Mouse (Mus musculus): ENCODE measurements around the gene Lce3f.

DNA sequence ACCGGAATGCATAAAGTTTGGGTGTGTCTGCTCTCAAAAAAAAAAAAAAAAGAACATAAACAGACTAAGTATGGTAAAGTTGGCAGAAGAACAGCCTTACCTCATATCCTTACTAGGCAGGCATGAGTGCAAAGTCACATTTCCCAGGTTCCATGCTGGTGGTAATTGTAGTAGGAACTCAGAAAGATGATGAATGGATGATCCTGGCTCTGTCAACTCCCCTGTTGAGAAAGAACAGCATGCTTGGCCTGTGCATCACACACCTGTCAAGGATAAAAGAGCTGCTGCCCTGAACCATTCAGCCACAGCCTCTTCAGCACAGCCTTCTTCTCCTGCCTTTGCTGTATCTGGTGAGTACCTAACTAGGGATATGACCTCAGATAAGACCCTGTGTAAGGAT, 47.8 kb upstream of the Lce3f start, which contains the start of gene Lce3c:
- TF ChIP-seq POLR2A (IDR thresholded peaks at IDR 0.05; ENCODE audit: borderline replicate concordance, control insufficient read depth, low read depth, low read length) (no peak), CTCF (IDR thresholded peaks at IDR 0.05; ENCODE audit: control insufficient read depth, insufficient read depth, low read length) (no peak)

All from bone marrow, adult 2 months (tissue).